Mouse (Mus musculus) C2C12 (cell line): ENCODE results near the gene Slc45a1.

Source experiments
- CEBPB ChIP-seq: IDR thresholded peaks from one replicate; pipeline ENCODE4 v1.6.1; 2011; ENCODE audit warnings: low read depth, mild to moderate bottlenecking, control low read depth, moderate library complexity
- CTCF ChIP-seq: IDR thresholded peaks from one replicate; pipeline ENCODE4 v1.5.1; 2011; ENCODE audit not compliant: control insufficient read depth, insufficient read depth, insufficient read length
- MAX ChIP-seq: IDR thresholded peaks from one replicate; pipeline ENCODE4 v1.6.1; 2011; ENCODE audit warnings: mild to moderate bottlenecking, control low read depth
- MYOD1 ChIP-seq: IDR thresholded peaks from one replicate; pipeline ENCODE4 v1.6.1; 2011; ENCODE audit warnings: low read depth; ENCODE audit not compliant: control insufficient read depth, insufficient read length
- MYOG ChIP-seq: IDR thresholded peaks from one replicate; pipeline ENCODE4 v1.6.1; 2011; ENCODE audit not compliant: control insufficient read depth, insufficient read length; ENCODE audit errors: extremely low read depth
- USF1 ChIP-seq: IDR thresholded peaks from one replicate; pipeline ENCODE4 v1.6.1; 2011; ENCODE audit warnings: low read depth, mild to moderate bottlenecking, control low read depth, moderate library complexity

DNA sequence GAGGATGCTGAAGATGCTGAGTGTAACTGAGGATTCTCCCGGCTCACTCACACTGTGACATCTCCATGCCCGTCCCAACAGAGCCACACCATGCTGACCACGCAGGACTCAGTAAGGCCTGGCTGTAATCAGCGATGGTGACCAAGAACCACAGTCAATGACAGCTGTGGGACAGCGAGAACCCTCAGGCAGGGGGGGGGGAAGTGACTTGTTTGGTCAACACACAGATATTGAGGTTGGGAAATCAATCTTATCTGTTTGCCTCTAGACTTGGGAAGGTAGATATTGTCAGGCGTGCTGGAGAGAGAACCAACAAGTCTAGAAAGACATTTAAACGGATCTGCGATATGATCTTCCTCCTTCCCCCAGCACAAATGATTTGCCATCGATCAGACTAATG, 48.9 kb upstream of the Slc45a1 start:
- no peak for TF ChIP-seq CEBPB
- TF ChIP-seq CTCF, result no peak
- TF ChIP-seq MYOG, result no peak
- TF ChIP-seq MYOD1, result no peak
- no peak for TF ChIP-seq MAX
- no peak for TF ChIP-seq USF1
